Mouse (Mus musculus): Measurements from ENCODE around the gene Lbx2.
A peak's percentile ranks its signal among the peaks of the same experiment; 100 is the strongest.

- peak; percentile 41 for TF ChIP-seq POLR2A (IDR thresholded peaks at IDR 0.05; ENCODE audit: low read depth, low read length)
- no peak for TF ChIP-seq CTCF (IDR thresholded peaks at IDR 0.05; ENCODE audit: extremely low read depth, insufficient read length, insufficient replicate concordance, low read depth, low read length)
These were observed 50.9 kb downstream of the Lbx2 start for GRCm38 (mm10) chr6:83136881-83137575.

Data from small intestine, adult 2 months (tissue).